Mouse (Mus musculus): ENCODE measurements around the gene Zcchc14. TPM values are rescaled to one million over a fixed set of nuclear protein-coding genes. Genes with fewer than 3 reads are reported as not detected.
A peak's percentile ranks its signal among the peaks of the same experiment; 100 is the strongest.
"Not testable (repeated sequence)": the region's sequence is repeated elsewhere in the genome, so short reads cannot be mapped to it uniquely, and the experiment has no call there.

Gene Zcchc14
- 10 to 100 TPM; 77.4 to 92.9 (median 84.7) TPM for total RNA-seq (2022)

DNA sequence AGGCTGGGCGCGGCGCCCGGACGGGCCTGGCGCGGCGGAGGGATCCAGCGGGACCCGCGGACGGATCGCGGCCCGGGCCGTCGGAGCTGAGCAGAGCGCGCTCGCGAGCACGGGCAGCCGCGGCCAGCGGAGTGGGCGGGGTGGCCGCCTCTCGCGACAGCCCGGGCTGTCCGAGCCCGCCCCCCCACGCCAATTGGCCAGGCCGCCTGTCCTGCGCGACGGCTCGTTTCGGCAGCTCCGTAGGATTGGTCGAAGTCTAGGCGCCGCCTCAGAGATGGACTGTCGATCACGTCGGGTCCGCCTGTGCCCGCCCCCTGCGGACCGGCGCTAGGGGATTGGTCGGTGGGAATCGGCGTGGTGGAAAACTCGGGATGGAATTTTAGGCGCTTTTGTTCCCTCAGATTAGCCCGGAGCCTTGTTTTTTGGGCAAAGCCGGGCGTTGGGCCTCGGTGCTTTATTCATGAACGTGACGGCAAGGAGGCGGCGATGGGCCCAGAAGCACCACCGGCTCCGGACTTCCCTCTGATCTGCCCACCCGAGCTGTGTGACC, at the start of gene Zcchc14:
TSS of gene Zcchc14 (minus strand) at position 128 of the 550 bp plus-strand sequence.
- DNase-seq (ENCODE audit: low spot score in 2 of 2), result peak; percentile 98 to 99

DNA sequence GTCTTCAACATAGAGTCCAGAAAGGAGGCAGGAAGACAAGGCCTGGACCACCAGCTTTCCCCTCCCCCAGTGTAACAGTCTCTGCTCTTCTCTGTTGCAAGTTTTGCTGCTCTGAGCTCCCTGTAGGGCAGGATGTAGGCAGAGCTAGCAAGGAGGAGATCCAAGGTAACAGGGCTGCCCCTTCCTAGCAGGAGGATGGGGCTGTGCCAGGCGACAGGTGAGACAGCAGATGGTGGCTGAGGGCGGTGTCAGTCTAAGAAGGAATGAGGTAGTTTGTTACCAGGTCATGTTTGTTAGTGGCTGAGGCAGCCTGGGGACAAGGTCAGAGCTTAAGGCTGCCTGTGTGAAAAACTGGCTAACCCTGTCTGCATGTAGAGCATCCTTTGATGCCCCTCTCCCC, 47.2 kb upstream of the Zcchc14 start:
- no peak for DNase-seq (ENCODE audit: low spot score in 2 of 2)

DNA sequence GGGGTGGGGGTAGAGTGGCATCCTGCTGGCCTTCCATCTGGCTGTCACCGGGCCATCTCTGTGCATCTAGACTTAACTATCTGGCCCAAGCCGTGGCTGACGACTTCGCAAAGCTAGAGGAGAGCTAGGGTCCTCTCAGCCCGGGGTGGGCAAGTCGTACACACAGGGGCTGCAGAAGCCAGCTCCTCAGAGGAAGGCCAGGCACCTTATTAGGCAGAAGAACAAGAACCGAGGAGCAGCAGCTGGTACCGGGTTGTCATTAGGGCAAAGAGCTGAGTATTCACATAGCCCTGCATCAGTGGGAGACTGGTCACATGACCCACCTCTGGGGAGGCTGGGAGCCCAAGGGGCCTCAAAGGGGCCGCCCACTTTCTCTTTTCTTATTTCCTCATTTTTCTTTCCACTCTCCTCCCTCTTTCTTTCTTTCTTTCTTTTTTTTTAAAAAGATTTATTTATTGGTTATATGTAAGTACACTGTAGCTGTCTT, 46.0 kb upstream of the Zcchc14 start:
- DNase-seq (ENCODE audit: low spot score in 2 of 2), result no peak

DNA sequence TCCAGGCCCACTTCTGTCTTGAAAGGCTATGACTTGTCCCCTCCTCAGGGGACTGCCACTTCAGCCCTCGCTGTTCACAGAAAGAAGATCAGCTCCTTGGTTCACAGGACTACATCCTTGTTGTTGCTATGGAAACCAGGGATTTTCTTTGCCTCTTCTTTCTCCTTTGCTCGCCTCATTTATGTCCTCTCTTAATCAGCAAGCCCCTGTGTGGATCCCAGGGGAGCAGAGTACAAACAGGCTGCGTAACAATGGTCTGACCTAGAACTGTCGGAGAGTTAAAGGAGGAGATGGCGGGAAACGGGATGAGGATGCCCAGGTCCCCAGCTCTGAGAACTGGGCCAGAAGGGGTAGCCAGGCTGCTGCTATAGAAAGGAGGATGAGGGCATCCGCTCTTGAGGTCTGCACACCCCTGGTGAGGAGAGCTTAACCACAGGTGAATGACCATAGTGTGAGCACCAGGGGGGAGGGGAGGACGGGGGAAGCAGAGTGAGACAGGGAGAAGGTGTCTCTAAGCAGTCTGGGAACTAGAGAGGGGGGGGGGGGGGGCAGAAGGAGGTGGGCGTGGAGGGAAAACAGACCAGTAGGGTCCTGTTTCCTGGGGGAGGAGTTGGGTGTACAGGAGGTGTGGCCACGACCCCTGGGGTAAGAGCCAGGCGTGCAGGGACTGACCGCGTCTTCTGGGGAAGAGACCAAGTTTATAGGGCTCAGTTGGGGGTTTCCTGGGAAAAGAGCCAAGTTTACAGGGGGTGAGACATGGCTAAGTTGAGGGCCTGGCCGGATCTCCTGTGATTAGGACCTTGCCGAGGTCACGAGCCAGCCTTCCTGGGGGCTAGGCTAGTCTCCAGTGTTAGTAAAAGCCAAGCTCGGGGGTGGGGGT, 45.3 kb upstream of the Zcchc14 start:
- no peak for DNase-seq (ENCODE audit: low spot score in 2 of 2)

DNA sequence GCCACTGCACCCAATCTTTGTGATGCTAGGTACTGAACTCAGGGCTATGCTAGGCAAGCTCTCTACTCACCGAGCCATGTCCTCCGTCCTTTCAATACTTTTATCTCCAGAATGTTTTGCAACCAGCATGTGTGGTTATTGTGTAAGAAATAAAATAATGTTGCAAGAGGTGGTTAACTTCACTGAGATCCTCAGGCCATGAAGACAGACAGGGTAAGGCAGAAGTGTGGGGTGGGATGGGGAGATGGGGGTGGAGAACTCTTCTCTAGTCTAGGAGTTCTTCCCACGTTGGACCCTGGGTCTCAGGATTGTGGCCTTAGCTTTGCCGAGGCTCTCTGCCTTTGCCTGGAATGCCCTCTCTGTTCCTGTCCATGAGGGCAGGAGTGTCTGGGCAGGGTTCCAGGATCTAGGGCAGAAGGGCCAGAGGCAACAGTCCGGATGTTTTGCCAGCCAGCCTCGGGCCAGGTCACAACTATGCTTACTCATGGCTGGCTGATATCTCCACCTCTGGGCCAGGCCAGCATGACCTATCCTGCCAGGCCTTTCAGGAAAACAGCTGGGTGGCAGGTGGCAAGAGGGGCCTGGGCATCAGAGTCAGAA, 43.0 kb upstream of the Zcchc14 start:
- no peak for DNase-seq (ENCODE audit: low spot score in 2 of 2)

DNA sequence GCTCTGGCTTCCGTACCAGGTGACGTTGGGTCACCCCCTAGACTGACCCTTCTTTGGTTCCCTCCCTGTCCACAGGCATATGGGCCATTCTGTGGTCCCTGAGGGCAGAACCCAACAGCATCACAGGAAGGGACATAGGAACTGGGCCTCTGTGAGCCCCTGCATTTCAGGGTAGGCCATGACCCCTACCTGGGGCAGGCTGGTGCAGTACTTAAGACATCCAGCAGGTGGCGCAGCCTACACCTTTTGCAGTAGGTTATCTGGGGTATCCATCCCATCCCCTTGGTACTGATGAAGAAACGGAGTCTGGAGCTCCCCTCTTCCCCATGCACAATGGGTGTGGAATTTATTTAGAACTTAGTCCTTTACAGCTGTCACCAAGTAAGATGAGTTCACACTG, 41.8 kb upstream of the Zcchc14 start:
- DNase-seq (ENCODE audit: low spot score in 2 of 2), result peak in 1 of 2 experiments; percentile 54

DNA sequence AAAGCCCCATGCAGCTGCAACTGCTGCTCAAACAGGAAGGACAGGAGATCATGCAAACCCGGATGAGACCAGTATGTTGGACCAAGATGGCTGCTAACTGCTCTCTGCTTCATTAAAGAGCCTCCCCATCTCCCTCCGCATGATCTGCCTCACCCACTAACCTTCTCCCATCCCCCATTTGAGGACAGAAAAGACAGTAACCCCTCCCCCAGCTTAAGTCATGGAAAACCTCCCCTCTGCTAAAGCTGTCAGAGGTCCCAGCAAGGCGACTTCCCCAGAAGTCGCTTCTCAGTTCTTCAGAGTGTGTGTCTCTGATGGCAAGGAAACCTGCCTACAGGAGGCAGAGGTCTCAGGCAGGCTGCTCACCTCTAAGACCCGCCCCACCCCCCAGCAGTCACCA, 35.8 kb upstream of the Zcchc14 start:
- DNase-seq (ENCODE audit: low spot score in 2 of 2), result no peak

DNA sequence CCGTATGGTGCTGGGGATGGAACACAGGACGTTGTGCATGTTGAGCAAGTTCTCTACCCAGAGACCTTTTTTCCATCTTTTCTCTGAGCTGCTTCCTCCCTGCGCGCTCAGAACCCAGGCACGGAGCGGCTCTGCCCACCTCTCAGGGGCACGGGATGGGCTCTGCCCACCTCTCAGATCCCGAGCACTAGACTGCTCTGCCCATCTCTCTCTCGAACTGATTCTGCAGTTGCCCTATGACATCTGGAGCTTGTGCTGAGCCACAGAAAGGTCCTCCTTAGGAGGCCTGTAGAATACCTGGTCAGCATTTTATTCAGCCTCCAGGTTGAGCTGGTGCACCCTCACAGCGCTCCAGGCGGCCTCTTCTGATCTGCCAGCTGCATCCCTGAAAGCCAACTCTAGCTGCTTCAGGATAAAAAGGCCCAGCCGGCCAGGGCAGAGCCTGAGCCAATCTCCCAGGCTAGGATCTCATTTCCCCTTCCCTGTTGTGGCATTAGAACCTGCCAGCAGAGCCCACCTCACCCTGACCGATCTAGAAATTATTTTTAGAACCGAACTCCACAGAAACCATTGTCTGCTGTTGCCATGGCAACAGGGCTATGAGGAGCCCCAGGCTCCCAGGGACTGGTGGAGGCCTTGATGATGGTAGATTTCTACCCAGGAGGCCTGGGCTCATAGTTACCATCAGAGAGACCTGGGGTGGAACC, 34.9 kb upstream of the Zcchc14 start:
- peak; percentile 70 to 71 for DNase-seq (ENCODE audit: low spot score in 2 of 2)

DNA sequence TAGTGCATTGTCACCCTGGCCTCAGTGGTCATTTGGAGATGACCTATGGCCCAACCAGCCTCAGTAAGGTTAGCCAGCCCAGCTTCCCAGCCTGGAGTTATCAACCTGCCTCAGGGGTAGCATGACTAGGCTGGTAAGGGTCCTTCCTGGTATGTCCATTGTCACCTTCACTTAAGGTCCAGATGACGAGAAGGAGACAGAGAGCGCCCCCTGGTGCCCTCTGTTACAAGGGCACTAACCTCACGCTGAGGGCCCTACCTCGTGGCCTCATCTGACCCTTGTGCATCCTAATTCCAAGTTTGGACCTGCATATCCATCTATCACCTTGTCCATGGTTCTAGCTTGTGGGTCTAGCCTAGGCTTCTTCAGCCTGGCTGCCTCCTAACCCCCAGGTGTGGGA, 32.7 kb upstream of the Zcchc14 start:
- DNase-seq (ENCODE audit: low spot score in 2 of 2), result no peak

DNA sequence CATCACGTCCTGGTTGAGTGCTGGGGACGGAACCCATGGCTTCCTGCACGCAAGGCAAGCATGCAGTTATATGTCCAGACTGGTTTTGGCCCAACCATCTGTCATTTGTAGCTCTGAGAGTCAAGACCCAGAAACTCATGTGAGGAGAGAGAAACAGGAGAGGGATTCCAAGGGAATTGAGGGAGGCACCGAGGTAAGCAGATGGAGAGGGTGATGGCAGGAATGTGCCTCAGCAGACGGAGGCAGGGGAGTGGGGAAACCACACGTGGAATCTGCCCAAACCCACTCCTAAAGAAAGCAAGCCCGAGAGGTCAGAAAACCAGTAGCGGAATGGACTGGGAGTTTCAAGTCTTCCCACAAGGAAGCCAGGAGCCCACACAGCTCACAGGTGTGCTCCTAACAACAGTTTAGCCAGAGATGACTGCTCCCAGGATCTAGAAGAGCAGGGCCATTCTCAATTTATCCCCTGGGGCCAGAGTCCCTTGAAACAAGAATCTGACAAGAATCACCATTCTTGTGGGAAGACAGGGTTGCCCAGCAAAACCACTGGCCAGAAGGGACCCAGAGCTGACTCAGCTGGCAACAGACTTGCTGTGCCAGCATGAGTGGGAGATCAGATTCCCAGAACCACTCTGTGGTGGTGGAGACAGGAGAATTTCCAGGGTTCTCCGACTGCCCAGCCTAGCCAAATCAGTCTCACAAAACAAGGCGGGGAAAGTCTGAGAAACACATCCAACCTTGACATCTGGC, 30.6 kb upstream of the Zcchc14 start:
- no peak for DNase-seq (ENCODE audit: low spot score in 2 of 2)

DNA sequence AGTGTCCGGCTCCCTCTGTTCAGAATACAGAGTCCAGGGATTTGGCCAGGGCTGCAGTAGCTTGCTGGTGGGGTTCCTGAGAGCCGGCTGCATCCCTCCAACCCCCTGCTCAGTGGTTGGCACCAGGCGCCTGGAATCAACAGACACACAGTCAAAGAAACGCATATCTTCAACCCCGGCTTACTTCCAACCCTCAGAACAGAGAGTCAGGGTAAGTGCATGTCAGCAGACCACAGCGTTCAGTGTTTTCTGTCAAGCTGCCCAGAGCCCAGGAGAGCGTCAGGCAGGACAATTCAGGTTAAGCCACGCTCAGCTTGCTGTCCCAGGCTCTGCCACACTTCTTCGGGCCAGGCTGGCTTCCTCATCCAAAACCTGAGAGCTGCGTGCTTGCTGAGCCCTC, 28.8 kb upstream of the Zcchc14 start:
- no peak for DNase-seq (ENCODE audit: low spot score in 2 of 2)

DNA sequence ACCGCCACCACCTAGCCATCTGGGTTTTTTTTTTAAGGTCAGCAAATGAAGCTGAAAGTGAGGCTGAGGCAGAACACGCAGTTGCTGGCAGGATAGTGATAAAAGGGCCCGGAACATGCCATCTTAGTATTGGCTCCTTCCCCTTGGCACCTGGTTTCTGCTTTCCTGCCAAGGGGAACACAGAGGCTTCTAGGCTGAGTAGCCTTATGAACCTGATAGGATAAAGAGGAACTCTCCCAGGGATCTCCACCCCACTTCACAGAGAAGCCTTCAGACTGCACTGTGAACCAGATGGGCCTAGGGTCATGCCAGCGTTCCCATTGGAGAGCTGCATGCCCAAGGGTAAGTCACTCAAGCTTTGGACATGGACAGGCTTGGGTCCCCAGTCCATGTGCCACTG, 28.2 kb upstream of the Zcchc14 start:
- DNase-seq (ENCODE audit: low spot score in 2 of 2), result no peak

DNA sequence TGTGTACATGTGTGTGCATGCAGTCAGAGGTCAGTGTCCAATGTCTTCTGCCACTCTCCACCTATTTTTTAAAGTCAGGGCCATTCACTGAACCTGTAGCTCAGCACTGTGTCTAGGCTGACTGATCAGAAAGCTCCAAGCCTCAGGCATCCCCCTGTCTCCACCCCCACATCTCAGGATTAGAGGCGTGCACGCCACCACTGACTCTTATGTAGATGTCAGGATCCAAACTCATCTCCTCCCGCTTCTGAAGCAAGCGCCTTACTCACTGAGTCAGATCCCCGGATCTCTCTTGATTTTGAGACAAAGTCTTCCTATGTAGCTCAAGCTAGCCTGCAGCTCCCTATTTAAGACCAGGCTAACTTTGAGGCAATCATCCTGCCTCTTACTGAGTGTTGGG, 26.0 kb upstream of the Zcchc14 start:
- no peak for DNase-seq (ENCODE audit: low spot score in 2 of 2)

DNA sequence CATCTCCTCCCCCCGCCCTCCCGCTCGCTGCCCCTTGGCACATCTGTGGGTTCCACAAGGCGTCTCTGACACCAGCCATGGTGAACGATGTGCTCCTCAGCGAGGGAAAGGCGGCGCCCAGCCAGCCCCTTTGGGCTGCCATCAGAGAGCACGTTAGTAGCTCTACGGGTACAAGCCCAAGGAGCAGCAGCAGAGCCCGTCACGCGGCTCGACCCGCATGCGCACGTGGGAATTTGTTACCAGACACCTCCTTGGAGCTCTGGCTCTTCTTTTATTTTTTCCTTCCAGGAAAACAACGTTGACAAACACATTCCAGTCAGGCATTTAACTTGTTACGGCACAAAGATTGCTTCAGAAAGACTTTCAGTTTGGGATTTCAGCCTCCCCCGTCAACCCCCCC, 23.0 kb upstream of the Zcchc14 start:
- no peak for DNase-seq (ENCODE audit: low spot score in 2 of 2)

DNA sequence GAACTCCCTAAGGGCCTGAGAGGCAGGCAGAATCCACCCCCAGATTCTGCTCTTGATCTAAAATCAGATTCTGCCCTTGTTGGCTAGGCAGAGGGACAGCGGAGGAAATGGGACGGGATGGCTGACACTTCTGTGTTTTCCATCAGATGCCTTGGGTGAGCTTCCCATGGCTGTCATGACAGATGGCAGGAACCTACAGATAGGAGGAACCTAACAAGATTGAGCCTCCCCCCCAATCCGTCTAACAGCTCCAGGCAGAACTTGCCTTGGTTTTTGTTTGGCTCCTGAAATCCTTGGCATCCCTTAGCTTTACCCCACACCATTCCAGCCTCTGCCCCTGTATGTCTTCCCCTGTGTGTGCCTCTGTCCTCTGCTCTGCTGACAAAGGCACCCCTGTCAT, 22.5 kb upstream of the Zcchc14 start:
- DNase-seq (ENCODE audit: low spot score in 2 of 2), result no peak

DNA sequence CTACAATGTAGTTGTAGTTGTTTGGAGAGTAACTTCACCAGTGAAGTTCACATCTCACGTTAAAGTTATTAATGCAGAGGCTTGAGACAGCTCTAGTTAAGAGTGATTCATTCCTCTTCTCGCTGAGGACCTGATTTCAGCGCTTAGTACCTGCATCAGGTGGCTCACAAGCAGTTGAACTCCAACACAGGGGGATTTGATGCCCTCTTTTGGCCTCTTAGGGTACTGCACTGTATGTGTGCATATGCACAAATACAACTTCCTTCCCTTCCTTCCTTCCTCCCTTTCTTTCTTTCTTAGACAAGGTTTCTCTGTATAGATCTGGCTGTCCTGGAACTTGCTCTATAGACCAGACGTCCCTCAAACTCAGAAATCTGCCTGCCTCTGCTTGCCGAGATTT, 21.8 kb upstream of the Zcchc14 start:
- no peak for DNase-seq (ENCODE audit: low spot score in 2 of 2)

DNA sequence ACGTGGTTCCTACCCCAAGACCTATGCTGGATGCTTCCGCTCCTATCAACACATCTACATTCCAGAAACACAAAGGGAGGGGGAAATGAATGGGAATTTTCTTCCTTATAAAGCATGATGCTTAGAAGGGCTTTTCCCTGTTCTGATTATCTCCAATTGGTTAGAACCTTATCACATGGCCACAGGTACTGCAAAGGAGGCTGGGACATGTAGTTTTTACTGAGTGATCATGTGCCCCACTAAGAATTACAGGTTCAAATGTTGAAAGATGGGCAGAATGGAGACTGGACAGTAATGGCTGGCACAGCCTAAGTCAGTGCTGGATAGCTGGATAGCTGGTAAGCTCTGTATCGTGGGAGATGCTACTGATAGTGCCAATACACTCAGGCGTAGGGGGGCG, 21.2 kb upstream of the Zcchc14 start:
- DNase-seq (ENCODE audit: low spot score in 2 of 2), result peak in 1 of 2 experiments; percentile 56

DNA sequence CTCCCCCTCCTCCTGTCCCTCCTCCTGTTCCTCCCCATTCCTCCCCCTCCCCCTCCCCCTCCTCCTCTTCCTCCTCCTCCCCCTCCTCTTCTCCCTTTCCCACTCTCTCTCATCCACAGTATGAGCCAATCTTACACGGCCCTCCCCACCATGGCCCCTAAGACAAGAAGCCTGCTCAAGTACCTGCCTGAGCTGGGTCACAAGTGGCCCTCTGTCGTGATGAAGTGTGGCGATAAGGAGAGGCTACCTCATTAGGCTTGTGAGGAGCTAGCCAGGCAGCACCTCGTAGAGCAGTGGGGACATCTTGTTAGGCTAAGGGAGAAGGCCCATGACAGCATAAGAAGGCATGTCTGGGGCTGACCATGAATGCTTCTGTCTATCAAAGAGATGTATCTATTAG, 20.5 kb upstream of the Zcchc14 start:
- no peak for DNase-seq (ENCODE audit: low spot score in 2 of 2)

DNA sequence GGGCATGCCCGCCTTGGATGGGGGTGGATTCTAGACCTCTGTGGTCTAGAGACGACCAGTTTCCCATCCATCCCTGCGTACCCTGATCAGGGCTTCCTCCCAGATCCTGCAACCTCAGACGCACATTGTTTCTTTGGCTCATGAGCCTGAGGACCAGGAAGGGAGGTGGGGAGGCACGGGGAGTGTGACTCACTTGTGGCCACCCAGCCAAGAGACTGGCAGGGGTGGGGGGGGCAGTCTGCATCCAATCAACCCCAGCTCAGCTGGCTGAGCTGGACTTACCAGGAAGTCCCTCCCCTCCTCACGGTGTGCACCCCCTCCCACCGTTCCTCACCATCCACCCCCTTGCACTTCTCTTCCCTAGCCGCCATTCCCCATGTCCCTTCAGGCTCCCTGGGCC, 16.5 kb upstream of the Zcchc14 start:
- no peak for DNase-seq (ENCODE audit: low spot score in 2 of 2)

DNA sequence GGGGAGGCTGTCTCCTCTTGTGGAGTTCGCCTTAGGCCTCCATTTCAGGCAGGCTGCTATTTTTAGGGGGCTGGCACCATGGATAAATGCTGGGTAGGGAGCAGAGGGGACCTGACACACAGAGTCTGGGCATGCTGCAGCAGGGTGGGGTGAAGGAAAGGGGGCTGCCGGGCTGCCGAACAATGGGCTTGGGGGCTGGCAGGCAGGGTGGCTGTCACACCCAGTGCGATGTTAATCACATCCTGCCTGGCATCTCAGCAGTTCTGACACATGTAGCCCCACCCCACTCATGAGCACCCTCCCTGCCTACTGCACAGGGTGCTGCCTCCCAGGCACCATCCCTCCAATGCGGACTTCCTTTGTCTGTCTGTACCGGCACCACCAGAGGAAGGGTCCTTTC, 15.9 kb upstream of the Zcchc14 start:
- peak in 1 of 2 experiments; percentile 41 for DNase-seq (ENCODE audit: low spot score in 2 of 2)

DNA sequence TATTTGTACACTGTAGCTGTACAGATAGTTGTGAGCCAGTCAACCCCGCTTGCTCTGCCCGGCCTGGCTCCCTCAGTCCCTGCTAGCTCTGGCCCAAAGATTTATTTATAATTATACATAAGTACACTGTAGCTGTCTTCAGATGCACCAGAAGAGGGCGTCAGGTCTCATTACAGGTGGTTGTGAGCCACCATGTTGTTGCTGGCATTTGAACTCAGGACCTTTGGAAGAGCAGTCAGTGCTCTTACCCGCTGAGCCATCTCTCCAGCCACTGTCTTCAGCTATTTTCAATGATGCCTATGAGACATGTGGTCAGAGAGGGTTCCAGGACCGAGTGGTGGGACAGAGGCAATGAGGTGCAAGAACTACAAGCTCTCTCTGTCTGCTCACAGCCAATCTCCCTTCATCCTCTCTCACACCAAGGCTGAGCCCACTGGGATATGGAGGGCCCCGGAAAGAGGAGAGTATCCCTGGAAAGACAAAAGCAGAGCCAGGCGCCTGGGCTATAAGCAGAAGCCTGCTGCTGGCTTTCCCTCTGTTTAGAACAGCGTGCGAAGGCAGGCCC, 15.3 kb upstream of the Zcchc14 start:
- not testable (repeated sequence) for DNase-seq (ENCODE audit: low spot score in 2 of 2)
